Mouse (Mus musculus): ENCODE measurements around the gene Il31.

DNA sequence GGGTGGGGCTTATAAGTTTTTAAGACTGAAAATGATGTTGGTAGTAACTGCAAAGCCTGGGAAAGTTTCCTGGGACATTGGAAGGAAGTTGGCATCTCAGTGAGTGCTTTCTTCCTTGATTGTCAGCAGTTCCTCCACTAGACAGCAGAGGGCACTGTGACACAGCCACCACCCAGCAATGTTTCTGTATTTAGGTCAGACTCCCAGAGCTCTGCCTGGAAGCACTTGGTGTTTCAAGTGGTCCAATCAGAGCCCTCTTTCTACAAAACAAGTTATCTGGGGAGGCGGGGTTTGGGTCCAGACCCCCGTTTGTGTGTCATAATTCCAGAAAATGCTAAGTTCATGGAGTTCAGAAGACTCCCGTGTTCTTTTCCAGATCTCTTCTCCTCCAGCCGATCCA lies 45.2 kb downstream of the Il31 start:
- TF ChIP-seq TAL1 (IDR thresholded peaks at IDR 0.05; ENCODE audit: low read length) (no peak), GATA1 (IDR thresholded peaks at IDR 0.05; ENCODE audit: low read length) (no peak)

All from erythroblast, embryonic 14.5 days (primary cell).